Mouse (Mus musculus) thymus, postnatal 4 days (tissue): ENCODE data around the gene Mettl7a1.
"Not testable (repeated sequence)": the region's sequence is repeated elsewhere in the genome, so short reads cannot be mapped to it uniquely, and the experiment has no call there.

ENCODE experiments used
- DNase-seq: peaks from one replicate; pipeline ENCODE4 v3.0.0; 2021

The Mettl7a1 gene

DNA sequence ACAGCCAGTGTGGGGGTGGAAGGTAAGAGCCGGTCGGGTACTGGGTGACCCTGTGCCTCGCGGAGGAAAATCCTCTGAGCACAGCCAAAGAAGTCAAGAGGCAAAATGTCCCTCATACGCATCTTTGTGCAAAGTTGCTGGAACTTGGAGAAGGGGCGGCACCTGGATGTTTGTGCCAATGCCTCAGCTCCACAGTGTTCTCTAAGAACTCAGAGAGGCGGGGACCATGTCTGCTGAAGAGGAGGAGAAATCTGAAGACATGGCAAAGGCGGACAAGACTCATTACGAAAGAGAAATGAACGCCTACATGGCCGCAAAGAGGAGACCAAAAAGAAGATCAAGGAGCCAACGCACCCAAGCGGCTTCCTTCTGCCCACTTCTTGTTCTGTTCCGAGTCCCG lies 2.4 kb upstream of the Mettl7a1 start:
- DNase-seq = no peak

DNA sequence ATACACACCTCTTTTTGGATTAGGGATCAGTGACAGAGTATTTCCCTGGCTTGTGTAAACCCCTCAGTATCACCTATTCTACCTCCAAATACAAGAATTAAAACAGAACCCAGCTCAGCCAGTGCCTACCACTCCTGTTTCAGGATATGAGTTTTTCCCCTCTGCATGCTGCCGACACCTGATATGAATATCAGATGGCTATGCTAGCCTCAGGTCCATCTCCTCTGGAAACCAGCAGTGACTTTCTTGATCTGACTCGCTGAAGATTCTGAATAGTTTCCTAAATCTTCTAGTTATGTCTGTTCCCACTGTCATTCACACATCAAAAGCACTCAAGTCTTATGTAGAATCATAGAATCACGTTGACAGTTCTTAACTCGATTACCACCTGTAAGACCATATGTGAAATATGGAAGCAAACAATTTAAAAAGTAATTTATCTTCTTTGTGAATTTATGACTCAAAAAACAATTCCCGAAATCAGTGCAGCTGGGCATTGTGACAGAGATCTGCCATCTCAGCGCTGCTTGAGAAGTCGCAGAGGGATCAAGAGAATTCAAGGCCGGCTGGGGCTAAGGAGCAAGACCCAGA lies 417 bp upstream of the Mettl7a1 start:
- no peak for DNase-seq

DNA sequence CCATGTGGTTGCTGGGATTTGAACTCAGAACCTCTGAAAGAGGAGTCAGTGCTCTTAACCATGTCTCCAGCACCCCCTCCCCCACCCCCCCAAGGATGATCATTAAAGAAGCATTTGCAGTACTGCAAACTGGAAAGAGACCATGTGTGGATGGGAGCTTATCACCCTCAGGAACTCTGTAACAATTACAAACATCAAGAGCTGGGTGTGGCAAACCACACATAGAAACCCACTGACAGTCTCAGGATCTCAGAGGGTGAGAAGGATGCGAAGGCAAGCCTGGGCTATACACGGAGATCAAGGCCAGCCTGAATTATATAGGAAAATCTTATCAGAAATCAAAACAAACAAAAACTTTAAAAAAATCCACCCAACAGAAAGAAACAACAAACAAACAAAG lies 2.3 kb downstream of the Mettl7a1 start:
- no peak for DNase-seq

DNA sequence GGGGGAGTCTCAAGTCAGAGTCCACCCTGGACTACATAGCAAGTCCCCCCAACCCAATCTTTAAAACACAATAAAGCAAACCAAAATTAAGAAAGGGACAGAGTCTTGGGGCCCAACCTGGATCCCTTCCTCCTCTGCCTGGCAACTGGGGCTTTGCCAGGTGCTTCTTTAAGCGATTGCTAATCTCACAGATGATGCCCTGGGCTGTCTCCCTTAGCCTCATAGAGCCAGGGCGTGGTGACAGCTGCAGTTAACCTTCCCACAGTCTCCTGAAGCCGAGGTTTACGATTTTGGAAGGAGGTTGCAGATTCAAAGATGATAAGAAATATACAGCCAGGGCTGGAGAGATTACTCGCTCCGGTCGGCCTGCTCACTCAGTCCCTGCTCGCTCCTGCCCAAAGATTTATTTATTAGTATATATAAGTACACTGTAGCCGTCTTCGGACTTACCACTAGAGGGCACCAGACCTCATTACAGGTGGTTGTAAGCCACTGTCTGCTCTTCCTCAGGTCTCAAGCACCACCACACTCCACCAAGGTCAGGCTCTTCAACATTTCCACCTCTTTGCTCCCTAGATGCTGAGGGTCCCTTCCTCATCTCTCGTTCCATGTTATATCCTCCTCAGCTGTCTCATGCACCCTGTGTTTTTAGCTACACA lies 3.6 kb downstream of the Mettl7a1 start:
- peak; percentile 58 for DNase-seq

DNA sequence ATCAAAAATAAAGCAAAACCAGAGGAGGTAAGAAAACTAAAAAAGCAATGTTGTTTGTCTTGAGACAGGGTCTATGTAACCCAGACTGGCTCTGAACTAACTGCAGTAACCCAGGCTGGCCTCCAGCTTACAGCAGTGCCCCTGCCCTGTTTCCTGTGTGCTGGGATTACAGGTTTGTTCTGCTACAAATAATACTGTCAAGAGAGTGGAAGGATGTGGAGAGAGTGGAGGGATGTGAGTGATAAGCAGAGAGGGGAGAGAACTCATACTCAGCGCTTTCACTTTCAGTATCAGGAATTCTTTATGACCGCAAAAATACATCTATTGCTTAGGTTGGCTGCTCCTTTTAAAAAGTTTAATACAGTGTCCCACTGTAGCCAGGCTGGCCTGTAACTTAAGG lies 8.4 kb downstream of the Mettl7a1 start:
- no peak for DNase-seq

DNA sequence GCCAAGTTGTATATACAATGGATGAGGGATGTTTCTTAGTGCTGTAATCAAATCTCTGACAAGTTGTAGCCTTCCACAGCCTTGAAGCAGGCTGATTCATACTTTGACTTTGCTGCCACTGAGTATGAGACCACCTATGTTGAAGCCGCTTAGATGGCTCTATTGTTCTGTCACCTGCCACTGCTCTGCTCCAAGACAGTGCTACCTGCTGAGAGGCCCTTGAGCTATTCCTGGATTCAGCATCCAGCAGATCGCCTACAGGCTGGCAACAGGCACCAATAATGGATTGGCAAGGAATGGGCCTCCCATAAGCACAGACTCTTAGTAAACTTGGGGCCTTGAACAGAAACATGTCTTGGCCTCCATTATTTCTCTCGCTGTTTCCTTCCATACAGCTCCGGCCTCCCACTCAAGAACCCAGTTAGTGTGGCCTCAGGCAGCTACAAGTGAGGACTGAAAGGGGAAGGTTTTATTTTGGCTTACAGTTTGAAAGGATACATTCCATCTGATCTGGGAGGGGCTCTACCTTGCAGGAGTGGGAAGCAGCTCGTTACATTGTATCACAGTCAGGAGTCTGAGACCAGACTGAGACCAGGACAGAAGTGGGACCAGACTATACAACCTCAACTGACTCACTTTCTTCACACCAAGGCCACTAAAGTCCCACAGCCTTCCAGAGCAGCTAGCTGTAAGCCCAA lies 10.7 kb downstream of the Mettl7a1 start:
- DNase-seq = no peak

DNA sequence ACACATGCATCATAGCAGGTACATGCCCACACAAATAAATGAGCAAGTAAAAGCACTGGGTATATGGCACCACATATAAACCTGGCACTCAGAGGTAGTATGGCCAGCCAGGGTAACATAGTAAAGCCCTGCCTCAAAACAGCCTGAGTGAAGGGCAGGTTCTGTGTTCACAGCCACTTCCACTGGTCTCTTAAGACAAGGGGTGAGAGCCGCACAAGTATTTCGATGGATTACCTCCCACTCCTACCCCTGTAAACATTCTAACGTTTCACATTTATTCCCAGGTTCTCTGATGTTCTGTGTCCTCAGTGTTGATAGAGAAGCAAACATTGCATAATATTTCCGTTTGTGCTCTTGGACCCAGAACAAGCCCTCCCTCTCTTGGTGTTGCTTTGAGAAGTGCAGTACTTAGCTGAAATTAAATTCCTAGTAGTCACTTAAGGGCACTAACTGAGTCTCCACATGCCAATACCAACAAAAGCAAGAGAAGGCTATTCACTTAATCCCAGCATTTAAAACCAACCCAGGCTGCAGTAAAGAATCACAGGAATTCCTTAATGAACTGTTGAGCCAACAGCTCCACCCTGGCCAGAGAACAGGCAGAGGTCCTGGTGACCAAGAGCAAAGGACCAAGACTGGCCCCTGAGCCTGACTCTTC lies 14.2 kb downstream of the Mettl7a1 start:
- DNase-seq = not testable (repeated sequence)

DNA sequence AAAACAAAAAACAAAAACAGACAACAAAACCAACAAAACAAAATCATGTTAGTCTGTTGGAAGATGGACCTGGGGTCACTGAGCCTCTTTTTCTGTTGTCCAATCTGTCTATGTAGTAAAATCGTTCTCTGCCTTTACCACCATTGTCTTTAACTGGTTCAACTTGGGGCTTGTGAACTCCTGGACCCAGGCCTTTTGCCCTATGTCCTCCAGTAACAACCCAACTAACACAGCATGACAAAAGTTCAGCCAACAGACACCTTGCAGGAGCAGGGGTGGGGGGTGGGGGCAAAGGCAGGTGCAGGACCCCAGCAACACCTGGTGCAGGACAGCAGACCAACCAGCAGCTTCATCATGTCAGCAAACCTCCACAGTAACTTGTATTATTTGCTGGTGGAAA lies 15.9 kb downstream of the Mettl7a1 start:
- DNase-seq = no peak

DNA sequence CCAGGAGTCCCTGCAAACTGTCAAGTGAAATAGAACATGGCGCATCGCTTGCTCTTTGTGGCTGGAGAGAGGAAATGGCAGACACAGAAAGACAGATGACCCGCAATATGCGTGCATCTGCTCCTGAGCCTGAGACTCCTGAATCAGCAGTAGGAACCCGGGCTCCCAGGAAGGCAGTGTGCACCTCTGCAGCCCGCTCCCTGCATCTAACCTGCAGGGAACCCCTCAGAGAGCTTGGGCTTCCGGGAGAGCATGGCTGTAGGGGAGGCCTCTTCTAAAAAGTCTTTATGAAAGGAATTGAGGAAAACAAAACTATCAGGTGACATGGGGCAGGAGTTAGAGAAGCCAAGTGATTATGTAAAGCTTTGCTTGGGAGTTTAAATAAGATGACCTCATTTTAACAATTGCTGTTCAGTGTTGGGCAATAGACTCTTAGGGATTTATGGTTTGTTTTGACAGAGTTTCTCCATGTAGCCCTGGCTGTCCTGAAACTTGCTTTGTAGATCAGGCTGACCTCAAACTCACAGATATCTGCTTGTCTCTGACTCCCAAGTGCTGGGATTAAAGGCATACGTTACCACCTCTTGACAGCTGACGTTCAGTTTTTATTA lies 16.5 kb downstream of the Mettl7a1 start:
- DNase-seq = no peak

DNA sequence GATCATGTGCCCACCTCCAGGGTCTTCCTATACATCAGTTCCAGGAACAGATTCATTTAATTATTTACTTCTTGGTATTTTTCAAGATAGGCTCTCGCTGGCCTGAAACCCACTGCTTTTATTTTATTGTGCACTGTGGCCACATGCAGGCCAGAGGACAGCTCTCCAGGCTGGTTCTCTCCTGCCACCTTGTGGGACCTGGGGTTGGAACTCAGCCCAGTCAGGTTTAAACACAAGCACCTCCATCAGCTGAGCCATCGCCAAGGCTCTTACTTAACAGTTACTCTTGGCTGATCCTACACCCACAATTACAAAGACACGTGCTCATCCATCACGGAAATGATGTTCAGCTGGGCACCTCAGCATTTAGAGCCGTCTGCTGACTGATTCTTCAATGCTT lies 17.2 kb downstream of the Mettl7a1 start:
- no peak for DNase-seq

DNA sequence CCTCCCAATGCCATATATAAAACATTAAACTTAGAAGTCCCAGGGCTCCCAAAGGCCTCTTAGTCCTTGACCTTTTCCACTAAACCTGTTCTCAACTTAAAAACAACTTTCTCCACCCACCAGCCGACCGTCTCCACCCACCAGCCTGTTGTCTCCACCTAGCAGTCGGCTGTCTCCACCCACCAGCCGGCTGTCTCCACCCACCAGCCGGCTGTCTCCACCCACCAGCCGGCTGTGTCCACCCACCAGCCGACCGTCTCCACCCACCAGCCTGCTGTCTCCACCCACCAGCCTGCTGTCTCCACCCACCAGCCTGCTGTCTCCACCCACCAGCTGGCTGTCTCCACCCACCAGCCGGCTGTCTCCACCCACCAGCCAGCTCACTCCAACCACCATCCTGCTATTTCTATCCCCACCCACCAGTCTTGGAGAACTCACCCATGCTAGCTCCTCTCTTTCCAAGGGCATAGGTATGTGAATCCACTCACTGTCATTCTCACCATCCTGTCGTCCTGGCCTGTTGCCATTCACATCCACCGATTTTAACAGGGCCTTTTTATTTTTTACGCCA lies 20.2 kb downstream of the Mettl7a1 start:
- no peak for DNase-seq

DNA sequence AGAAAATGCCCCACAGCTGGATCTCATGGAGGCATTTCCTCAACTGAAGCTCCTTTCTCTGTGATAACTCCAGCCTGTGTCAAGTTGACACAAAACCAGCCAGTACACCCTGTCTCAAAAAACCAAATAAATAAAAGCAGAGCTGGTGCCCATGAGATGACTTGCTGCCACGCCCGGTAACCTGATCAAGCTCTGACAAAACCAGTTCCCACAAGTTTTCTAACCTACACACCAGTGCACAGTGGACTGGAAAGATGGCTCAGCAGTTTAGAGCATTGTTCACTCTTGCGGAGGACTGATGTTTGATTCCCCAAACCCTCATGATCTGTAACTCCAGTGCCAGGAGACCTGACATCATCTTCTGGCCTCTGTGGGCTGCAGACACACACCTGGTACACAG lies 21.3 kb downstream of the Mettl7a1 start:
- no peak for DNase-seq

DNA sequence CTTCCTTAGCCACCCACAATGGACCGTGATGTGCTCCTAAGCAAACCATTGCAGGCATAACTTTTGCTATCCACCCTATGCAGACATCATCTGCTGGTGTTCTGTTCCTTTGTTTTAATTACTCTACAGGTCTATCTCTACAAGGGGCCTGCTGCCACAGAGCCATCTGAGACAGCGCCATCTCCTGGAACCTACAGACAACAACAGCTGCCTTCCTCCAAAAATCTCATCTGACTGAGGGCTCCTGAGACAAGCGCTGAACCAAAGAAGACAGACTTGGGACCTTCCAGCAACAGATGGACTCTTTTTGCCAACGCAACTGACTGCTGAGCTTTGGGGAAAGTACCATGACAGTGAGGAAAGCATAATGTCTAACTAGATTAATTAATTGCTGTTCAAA lies 24.1 kb downstream of the Mettl7a1 start:
- not testable (repeated sequence) for DNase-seq

DNA sequence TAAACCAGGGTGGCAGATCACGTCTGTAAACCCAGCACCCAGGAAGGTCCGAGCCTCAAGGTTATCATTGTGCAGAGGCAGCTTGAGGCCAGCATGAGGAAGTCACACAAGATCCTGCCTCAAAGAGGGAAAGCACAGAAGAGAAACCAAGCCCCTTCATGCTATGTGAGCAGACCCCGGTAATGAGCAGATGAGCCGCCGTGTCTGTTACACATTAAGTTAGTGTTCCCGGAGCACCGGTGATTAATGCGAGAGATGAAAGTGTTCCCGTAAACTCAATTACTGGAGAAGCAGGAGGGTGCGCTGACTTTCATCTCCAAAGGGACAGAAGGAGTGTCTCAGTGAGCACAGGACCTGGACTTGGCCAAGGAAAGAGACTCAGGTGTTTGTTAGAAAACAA lies 25.4 kb downstream of the Mettl7a1 start:
- DNase-seq = not testable (repeated sequence)

DNA sequence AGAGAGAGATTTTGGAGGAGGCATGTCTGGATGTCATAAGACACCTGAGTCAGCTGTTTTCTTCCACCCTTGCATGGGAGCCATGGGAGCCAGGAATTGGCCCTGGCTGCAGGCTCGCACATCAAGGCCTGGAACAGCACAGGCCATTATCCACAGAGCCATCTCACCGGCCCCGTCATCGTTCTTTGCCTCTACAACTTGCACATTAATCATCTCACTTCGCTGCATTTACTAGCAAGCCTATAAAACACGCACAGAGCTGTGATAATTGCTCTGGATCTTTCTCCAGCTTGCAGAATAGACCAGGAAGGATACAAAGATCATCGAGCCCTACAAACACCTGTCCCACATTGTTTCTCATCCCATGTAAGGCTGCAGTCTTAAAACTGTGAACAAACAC lies 26.8 kb downstream of the Mettl7a1 start:
- DNase-seq = no peak

DNA sequence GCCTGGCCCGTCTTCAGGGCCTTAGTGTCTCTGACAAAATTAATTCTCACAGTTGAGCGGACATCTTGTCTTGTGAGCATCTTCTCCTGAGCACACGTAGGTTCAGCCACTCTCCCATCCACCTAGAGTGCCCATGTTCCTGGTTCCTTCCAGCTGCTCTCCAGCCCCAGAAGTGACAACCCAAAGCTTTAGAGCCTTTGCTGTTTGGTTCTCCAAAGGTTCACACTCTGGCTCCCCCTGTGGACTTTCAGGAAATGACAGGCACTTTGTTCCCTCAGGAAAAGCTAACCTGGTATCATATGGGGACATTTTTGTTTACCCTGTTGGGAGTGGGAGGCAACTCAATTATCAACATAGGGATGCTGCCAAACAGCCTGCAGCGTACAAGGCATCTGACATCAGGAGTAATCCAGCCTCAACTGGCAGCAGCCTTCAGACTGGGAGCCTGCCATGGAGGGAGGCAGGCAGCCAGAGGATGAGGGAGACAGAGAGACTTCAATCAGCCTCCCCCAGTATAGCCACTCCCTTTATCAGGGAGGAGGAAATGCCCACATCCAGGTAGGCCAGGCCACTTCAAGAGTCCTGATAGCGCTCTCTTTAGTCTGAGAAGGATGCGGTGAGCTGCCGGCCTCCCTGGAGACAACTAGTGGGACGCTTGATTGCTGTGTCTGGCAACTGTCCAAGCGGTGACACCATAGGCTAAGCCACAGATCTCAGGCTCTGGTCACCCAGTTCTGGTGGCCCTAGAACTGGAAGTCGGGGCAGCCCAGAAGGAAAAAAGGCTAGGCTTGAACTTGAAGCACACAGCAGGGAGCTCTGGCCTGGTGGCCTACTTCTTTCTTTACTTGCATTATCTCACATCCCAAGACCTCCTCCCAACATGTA lies 28.4 kb downstream of the Mettl7a1 start:
- DNase-seq = not testable (repeated sequence)

DNA sequence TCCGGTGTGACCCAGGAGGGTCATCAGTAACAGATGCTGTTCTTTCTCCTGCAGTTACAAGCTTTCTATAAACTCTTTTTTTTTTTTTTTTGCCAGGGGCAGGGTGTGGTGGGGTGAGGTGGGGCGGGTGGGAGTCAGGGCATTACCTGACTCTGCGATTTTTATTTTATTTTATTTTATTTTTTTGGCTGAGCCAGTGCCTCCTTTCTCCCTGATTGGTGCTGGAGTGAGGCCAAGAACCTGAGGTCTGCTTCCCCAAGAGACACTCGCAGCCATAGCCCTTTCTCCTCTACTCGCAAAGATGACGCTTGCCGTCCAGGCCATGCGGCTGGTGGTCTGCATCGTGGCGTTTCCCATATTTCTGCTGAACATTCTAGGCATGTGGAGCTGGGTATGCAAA lies 30.7 kb downstream of the Mettl7a1 start, which contains the start of gene Mettl7a3:
TSS of gene Mettl7a3 (plus strand) at position 301 of the 400 bp plus-strand sequence.
- no peak for DNase-seq

DNA sequence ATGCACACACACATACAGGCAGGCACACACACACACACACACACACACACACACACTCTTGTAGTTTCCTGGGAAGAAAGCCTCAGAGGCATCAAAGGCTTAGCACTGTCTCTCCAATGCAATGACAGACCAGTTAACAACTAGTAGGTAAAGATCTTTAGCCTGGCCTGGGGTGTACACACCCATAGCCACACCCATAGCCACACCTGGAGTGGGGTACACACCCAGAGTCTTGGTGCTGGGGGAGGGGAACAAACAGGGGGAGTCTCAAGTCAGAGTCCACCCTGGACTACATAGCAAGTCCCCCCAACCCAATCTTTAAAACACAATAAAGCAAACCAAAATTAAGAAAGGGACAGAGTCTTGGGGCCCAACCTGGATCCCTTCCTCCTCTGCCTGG lies 33.4 kb downstream of the Mettl7a1 start:
- not testable (repeated sequence) for DNase-seq

DNA sequence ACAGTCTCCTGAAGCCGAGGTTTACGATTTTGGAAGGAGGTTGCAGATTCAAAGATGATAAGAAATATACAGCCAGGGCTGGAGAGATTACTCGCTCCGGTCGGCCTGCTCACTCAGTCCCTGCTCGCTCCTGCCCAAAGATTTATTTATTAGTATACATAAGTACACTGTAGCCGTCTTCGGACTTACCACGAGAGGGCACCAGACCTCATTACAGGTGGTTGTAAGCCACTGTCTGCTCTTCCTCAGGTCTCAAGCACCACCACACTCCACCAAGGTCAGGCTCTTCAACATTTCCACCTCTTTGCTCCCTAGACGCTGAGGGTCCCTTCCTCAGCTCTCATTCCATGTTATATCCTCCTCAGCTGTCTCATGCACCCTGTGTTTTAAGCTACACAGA lies 33.9 kb downstream of the Mettl7a1 start:
- peak; percentile 84 for DNase-seq

DNA sequence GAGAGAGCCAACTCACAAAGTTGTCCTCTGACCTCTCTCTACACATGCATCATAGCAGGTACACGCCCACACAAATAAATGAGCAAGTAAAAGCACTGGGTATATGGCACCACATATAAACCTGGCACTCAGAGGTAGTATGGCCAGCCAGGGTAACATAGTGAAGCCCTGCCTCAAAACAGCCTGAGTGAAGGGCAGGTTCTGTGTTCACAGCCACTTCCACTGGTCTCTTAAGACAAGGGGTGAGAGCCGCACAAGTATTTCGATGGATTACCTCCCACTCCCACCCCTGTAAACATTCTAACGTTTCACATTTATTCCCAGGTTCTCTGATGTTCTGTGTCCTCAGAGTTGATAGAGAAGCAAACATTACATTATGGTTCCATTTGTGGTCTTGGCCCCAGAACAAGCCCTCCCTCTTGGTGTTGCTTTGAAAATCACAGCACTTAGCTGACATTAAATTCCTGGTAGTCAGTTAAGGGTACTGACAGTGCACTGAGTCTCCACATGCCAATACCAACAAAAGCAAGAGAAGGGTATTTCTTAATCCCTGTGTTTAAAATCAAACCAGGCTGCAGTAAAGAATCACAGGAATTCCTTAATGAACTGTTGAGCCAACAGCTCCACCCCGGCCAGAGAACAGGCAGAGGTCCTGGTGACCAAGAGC lies 37.5 kb downstream of the Mettl7a1 start:
- DNase-seq = not testable (repeated sequence)

DNA sequence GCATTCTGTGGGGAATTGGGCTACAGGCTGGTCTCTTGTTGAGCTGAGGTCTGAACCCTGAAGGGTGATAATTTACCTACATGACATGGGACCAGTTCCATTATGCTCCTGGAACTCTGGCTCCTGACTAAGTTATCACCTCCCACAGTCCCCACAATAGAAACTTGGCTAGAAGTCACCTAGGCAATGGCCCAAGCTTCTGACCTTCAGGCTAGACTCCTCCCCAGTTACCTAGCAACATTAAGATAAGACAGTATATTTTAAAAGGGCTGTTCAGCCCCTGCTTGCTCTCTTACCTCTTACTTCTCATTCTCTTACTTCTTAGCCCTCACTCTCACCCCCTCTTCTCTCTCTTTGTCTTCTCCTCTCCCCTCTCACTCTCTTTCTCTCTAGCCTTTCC lies 41.5 kb downstream of the Mettl7a1 start:
- no peak for DNase-seq
